Mouse (Mus musculus) midbrain, embryonic 12.5 days (tissue): ENCODE data around the gene En2. TPM values are rescaled to one million over a fixed set of nuclear protein-coding genes. Genes with fewer than 3 reads are reported as not detected.

Experiments
- ATAC-seq: fragments of 200-750 bp; cut with Nextera tagmentation; 2 replicates; pipeline ENCODE4 v1.8.0; 2017; ENCODE audit warnings: low read depth, moderate TSS enrichment, moderate library complexity; ENCODE audit not compliant: low FRiP score
- H3K27ac ChIP-seq: fragments of 300-500 bp; sonication (generic); replicated peaks from 2 replicates; pipeline ENCODE4 v1.5.1; 2016; ENCODE audit warnings: mild to moderate bottlenecking
- H3K27me3 ChIP-seq: fragments of 300-500 bp; sonication (generic); 2 replicates; pipeline ENCODE4 v1.6.1; 2016; ENCODE audit warnings: mild to moderate bottlenecking
- H3K36me3 ChIP-seq: fragments of 300-500 bp; sonication (generic); 2 replicates; pipeline ENCODE4 v1.6.1; 2016
- H3K4me1 ChIP-seq: fragments of 300-500 bp; sonication (generic); 2 replicates; pipeline ENCODE4 v1.6.1; 2016
- H3K4me2 ChIP-seq: fragments of 300-500 bp; sonication (generic); replicated peaks from 2 replicates; pipeline ENCODE4 v1.6.1; 2016; ENCODE audit warnings: mild to moderate bottlenecking, moderate library complexity
- H3K4me3 ChIP-seq: fragments of 300-500 bp; sonication (generic); 2 replicates; pipeline ENCODE4 v1.5.1; 2016; ENCODE audit warnings: mild to moderate bottlenecking
- H3K9ac ChIP-seq: fragments of 300-500 bp; sonication (generic); replicated peaks from 2 replicates; pipeline ENCODE4 v1.6.1; 2016; ENCODE audit warnings: mild to moderate bottlenecking, moderate library complexity
- H3K9me3 ChIP-seq: fragments of 300-500 bp; sonication (generic); 2 replicates; pipeline ENCODE4 v1.6.1; 2016; ENCODE audit warnings: mild to moderate bottlenecking
- WGBS: fragments of 180-500 bp; shearing (Covaris S2); methylation state at CpG from one replicate; pipeline ENCODE4 v1.1.7; 2016; 5-methylcytosine and 5-hydroxymethylcytosine counted together
- polyA plus RNA-seq: library from polyadenylated mRNA; unstranded; fragments of >200 nt; fragmentation: Nextera tagmentation; extraction: Ambion mirVana; gene quantifications from 2 replicates; pipeline ENCODE4 v1.2.1, GENCODE M21; 2016

Gene En2
- 1.5 and 2.1 TPM in 2 replicates for polyA plus RNA-seq

DNA sequence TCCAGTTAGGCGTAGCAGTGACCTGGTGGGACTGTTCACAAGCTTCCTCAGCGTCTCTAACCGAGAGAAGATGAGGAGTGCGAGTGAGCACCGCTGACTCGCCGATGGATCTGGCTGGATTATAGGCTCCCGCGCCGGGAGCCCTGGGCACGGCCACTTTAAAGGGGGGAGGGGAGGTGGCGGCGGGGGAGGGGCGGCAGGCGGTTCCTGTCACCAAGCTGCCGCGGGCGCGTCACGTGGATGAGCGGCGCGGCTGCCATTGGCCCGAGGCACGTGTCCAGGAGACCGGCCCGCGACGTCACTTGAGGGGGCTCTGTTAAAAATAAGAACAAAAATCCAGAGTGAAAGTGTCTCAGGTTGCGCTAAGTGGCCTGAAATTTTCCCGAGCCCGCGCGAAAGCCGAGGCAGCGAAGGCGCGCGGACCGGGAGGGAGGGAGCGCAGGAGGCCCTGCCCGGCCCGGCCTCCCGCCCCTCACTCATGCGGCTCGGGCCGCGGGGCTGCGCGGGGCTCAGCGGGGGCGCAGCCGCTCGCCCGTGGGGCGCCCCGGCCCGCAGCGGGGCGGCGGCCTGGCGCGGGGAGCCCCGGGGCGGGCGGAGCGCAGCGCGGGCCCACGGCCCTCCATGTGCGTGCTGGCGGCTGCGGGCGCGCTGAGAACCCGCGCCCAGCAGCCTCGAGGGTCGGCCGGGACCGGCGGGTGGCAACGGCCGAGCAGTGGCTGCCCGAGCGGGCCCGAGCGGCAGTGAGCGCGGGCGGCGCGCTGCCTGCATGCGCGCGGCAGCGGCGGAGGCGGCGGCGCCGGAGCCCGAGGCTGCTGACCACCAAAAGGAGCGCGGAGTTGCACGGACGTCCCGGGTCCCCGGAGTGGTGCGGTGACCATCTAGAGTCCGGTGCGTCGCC is at the start of gene En2:
Gene En2, plus strand, starts transcription at position 337 of the 898 bp plus-strand sequence.
- Histone ChIP-seq H3K27me3 (peaks cover 87% of the 10 kb centered on the region), H3K4me1 (peaks cover 34% of the 10 kb centered on the region), H3K36me3 (no peaks in the 10 kb centered on the region), H3K9ac (peak within 1 kb of the TSS; percentile 97), H3K4me3 (peak within 1 kb of the TSS; percentile 80), H3K4me2 (peak within 1 kb of the TSS; percentile 67), H3K27ac (peak within 1 kb of the TSS; percentile 94), H3K9me3 (no peaks in the 10 kb centered on the region)
- under 1% methylated on average over 100 of the region's 113 CpGs for WGBS
- ATAC-seq, result peak; percentile 89

GRCm38 (mm10) chr5:28117251-28117880 is 48.1 kb upstream of the En2 start:
- ATAC-seq, result no peak
- 1% methylated on average over 13 of the region's 13 CpGs for WGBS
- peak overlapping the region; percentile 53 for H3K4me2 ChIP-seq
- H3K4me3 ChIP-seq, result peak overlapping the region; percentile 40
- peak overlapping the region; percentile 8; the same call in 1 of the 2 replicates for H3K27ac ChIP-seq
- no peaks in the 10 kb centered on the region for H3K9me3 ChIP-seq
- H3K36me3 ChIP-seq, result no peaks in the 10 kb centered on the region
- peak overlapping the region; percentile 29 for H3K9ac ChIP-seq
- peaks cover 72% of the 10 kb centered on the region for H3K27me3 ChIP-seq
- H3K4me1 ChIP-seq, result peaks cover 9% of the 10 kb centered on the region

DNA sequence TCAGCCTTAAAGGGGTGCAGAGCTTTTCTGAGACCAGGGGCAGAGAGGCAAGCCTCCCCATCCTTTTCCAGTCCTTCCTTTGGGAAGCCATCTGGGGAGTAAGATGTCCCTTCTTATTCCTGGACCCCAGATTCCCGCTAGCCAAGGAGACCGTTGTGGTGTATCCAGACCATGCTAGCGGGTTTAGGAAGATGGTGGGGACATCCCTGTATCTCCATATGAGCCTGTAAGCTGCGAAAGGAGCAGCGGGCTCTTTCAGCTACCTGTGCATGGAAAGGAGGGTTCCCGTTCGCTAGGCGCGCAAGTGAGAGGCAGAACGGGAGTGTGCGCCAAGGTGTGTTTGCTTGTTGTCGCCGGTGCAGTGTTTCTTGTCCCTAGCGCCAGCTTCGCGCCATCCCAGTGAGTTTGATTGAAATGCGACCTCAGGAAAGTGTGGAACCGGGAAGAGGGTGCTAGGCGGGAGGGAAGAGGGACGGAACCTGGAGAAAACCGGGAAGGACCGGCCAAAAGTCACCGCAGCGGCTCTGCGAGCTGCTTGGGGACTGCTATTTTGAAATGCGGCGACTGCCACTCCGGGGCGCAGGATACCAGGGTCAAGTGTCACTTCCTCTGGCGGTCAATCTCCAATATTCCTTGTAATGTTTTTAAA is 47.5 kb upstream of the En2 start:
- Histone ChIP-seq H3K4me2 (peak overlapping the region; percentile 53), H3K9me3 (no peaks in the 10 kb centered on the region), H3K27me3 (peaks cover 78% of the 10 kb centered on the region), H3K36me3 (no peaks in the 10 kb centered on the region), H3K9ac (peak overlapping the region; percentile 29), H3K4me1 (peaks cover 9% of the 10 kb centered on the region), H3K4me3 (peak overlapping the region; percentile 40), H3K27ac (peak overlapping the region; percentile 8; the same call in 1 of the 2 replicates)
- under 1% methylated on average over 30 of the region's 30 CpGs for WGBS
- no peak for ATAC-seq

GRCm38 (mm10) chr5:28118531-28118925 is 47.0 kb upstream of the En2 start:
- peak overlapping the region; percentile 8; the same call in 1 of the 2 replicates for H3K27ac ChIP-seq
- WGBS, result 0% methylated on average over 19 of the region's 19 CpGs
- no peaks in the 10 kb centered on the region for H3K36me3 ChIP-seq
- H3K27me3 ChIP-seq, result peaks cover 83% of the 10 kb centered on the region
- no peak for ATAC-seq
- H3K9me3 ChIP-seq, result no peaks in the 10 kb centered on the region
- peak overlapping the region; percentile 53 for H3K4me2 ChIP-seq
- peak overlapping the region; percentile 29 for H3K9ac ChIP-seq
- peaks cover 14% of the 10 kb centered on the region for H3K4me1 ChIP-seq
- H3K4me3 ChIP-seq, result peak overlapping the region; percentile 40

DNA sequence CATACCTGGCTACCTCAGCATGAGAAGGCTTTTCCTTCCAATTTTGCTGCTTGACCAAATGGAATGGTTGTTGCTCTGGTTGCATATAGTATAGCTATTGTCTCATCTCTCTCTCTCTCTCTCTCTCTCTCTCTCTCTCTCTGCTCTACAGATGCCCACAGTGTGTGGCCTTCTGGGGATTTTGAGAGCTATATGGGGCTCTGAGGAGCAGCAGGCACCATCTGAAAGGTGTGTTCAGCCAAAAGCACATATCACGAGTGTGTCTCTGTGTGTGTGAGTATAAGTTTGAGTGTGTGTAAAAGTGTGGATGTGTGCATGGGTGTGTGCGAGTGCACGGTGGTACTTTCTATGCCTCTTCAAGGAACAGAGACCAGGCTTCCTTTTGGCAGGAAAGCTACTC is 45.9 kb upstream of the En2 start:
- Histone ChIP-seq H3K36me3 (no peaks in the 10 kb centered on the region), H3K27me3 (peaks cover 82% of the 10 kb centered on the region), H3K9me3 (no peaks in the 10 kb centered on the region), H3K9ac (no peak overlapping the region), H3K4me2 (peak overlapping the region; percentile 26), H3K4me3 (0 out of 2 replicates have a peak overlapping the region, but pooled peaks have one; percentile 4), H3K4me1 (peaks cover 24% of the 10 kb centered on the region), H3K27ac (no peak overlapping the region; the same call in 1 of the 2 replicates)
- ATAC-seq, result no peak
- WGBS, result 22% methylated on average over 3 of the region's 3 CpGs

GRCm38 (mm10) chr5:28122491-28123454 is 42.7 kb upstream of the En2 start:
- Histone ChIP-seq H3K4me1 (peaks cover 25% of the 10 kb centered on the region), H3K27me3 (peaks cover 97% of the 10 kb centered on the region), H3K4me3 (peak overlapping the region; percentile 31), H3K4me2 (peak overlapping the region; percentile 49), H3K27ac (peak overlapping the region; percentile 79), H3K9ac (peak overlapping the region; percentile 16), H3K36me3 (no peaks in the 10 kb centered on the region), H3K9me3 (no peaks in the 10 kb centered on the region)
- 1% methylated on average over 27 of the region's 27 CpGs for WGBS
- peak; percentile 72; the same call in 1 of the 2 replicates for ATAC-seq

GRCm38 (mm10) chr5:28123455-28123825 is 42.1 kb upstream of the En2 start:
- no peak; the same call in 1 of the 2 replicates for ATAC-seq
- Histone ChIP-seq H3K4me3 (peak overlapping the region; percentile 31), H3K36me3 (no peaks in the 10 kb centered on the region), H3K9ac (peak overlapping the region; percentile 16; the same call in 1 of the 2 replicates), H3K27ac (peak overlapping the region; percentile 79), H3K9me3 (no peaks in the 10 kb centered on the region), H3K27me3 (peaks cover 97% of the 10 kb centered on the region), H3K4me1 (peaks cover 18% of the 10 kb centered on the region; the same call in 1 of the 2 replicates), H3K4me2 (peak overlapping the region; percentile 49)
- WGBS, result under 1% methylated on average over 11 of the region's 11 CpGs

GRCm38 (mm10) chr5:28124321-28125230 is 40.9 kb upstream of the En2 start:
- peak overlapping the region; percentile 28 for H3K4me3 ChIP-seq

GRCm38 (mm10) chr5:28128851-28129250 is 36.6 kb upstream of the En2 start:
- peaks cover 8% of the 10 kb centered on the region; the same call in 1 of the 2 replicates for H3K4me1 ChIP-seq
- ATAC-seq, result no peak
- H3K36me3 ChIP-seq, result no peaks in the 10 kb centered on the region
- peaks cover 67% of the 10 kb centered on the region for H3K27me3 ChIP-seq
- 62% methylated on average over 1 of the region's 1 CpGs for WGBS
- no peaks in the 10 kb centered on the region for H3K9me3 ChIP-seq
- H3K27ac ChIP-seq, result no peak overlapping the region
- H3K4me2 ChIP-seq, result no peak overlapping the region
- H3K4me3 ChIP-seq, result no peak overlapping the region
- no peak overlapping the region for H3K9ac ChIP-seq

More at GRCm38 (mm10) chr5:28124321-28125230, 40.9 kb upstream of the En2 start:
- H3K27ac ChIP-seq, result peak overlapping the region; percentile 79
- peaks cover 90% of the 10 kb centered on the region for H3K27me3 ChIP-seq
- H3K4me1 ChIP-seq, result peaks cover 16% of the 10 kb centered on the region; the same call in 1 of the 2 replicates
- no peaks in the 10 kb centered on the region for H3K36me3 ChIP-seq
- H3K9ac ChIP-seq, result peak overlapping the region; percentile 7
- no peaks in the 10 kb centered on the region for H3K9me3 ChIP-seq
- 3% methylated on average over 28 of the region's 28 CpGs for WGBS
- peak; percentile 75 for ATAC-seq
- peak overlapping the region; percentile 49 for H3K4me2 ChIP-seq

- no peaks in the 10 kb centered on the region for H3K9me3 ChIP-seq
- H3K27me3 ChIP-seq, result peaks cover 36% of the 10 kb centered on the region
- WGBS, result 80% methylated on average over 5 of the region's 5 CpGs
- H3K9ac ChIP-seq, result no peak overlapping the region
- no peak overlapping the region for H3K4me3 ChIP-seq
- H3K36me3 ChIP-seq, result no peaks in the 10 kb centered on the region
- no peak overlapping the region for H3K27ac ChIP-seq
- H3K4me2 ChIP-seq, result no peak overlapping the region
- ATAC-seq, result no peak
- H3K4me1 ChIP-seq, result no peaks in the 10 kb centered on the region
Measured at GRCm38 (mm10) chr5:28132231-28132630, 33.3 kb upstream of the En2 start.
